Mouse (Mus musculus) hindbrain, embryonic 13.5 days (tissue): ENCODE data around the gene Frmd8. TPM values are rescaled to one million over a fixed set of nuclear protein-coding genes. Genes with fewer than 3 reads are reported as not detected.
A peak's percentile ranks its signal among the peaks of the same experiment; 100 is the strongest.

Experiments used
- ATAC-seq: fragments of 200-750 bp; cut with Nextera tagmentation; 2 replicates; pipeline ENCODE4 v1.8.0; 2017; ENCODE audit warnings: moderate TSS enrichment; ENCODE audit not compliant: low FRiP score
- H3K27ac ChIP-seq: fragments of 300-500 bp; sonication (generic); 2 replicates; pipeline ENCODE4 v1.5.1; 2015; ENCODE audit warnings: inconsistent platforms, mild to moderate bottlenecking, moderate library complexity
- H3K27me3 ChIP-seq: fragments of 300-500 bp; sonication (generic); 2 replicates; pipeline ENCODE4 v1.6.1; 2015; ENCODE audit warnings: mild to moderate bottlenecking, inconsistent platforms
- H3K36me3 ChIP-seq: fragments of 300-500 bp; sonication (generic); 2 replicates; pipeline ENCODE4 v1.6.1; 2015; ENCODE audit warnings: mild to moderate bottlenecking, inconsistent platforms
- H3K4me1 ChIP-seq: fragments of 300-500 bp; sonication (generic); replicated peaks from 2 replicates; pipeline ENCODE4 v1.6.1; 2015; ENCODE audit warnings: inconsistent platforms
- H3K4me2 ChIP-seq: fragments of 300-500 bp; sonication (generic); 2 replicates; pipeline ENCODE4 v1.6.1; 2015; ENCODE audit warnings: inconsistent platforms, mild to moderate bottlenecking, moderate library complexity
- H3K4me3 ChIP-seq: fragments of 300-500 bp; sonication (generic); 2 replicates; pipeline ENCODE4 v1.5.1; 2015; ENCODE audit warnings: mild to moderate bottlenecking, inconsistent platforms
- H3K9ac ChIP-seq: fragments of 300-500 bp; sonication (generic); 2 replicates; pipeline ENCODE4 v1.6.1; 2015; ENCODE audit warnings: mild to moderate bottlenecking, inconsistent platforms
- H3K9me3 ChIP-seq: fragments of 300-500 bp; sonication (generic); 2 replicates; pipeline ENCODE4 v1.6.1; 2016; ENCODE audit warnings: inconsistent platforms
- WGBS: fragments of 180-500 bp; shearing (Covaris S2); methylation state at CpG from one replicate; pipeline ENCODE4 v1.1.7; 2015; 5-methylcytosine and 5-hydroxymethylcytosine counted together
- polyA plus RNA-seq: library from polyadenylated mRNA; unstranded; fragments of >200 nt; fragmentation: Nextera tagmentation; extraction: Ambion mirVana; gene quantifications from 2 replicates; pipeline ENCODE4 v1.2.1, GENCODE M21; 2015

Frmd8 gene
- polyA plus RNA-seq, 1 experiment from 2014 or later, result 19.3 TPM

DNA sequence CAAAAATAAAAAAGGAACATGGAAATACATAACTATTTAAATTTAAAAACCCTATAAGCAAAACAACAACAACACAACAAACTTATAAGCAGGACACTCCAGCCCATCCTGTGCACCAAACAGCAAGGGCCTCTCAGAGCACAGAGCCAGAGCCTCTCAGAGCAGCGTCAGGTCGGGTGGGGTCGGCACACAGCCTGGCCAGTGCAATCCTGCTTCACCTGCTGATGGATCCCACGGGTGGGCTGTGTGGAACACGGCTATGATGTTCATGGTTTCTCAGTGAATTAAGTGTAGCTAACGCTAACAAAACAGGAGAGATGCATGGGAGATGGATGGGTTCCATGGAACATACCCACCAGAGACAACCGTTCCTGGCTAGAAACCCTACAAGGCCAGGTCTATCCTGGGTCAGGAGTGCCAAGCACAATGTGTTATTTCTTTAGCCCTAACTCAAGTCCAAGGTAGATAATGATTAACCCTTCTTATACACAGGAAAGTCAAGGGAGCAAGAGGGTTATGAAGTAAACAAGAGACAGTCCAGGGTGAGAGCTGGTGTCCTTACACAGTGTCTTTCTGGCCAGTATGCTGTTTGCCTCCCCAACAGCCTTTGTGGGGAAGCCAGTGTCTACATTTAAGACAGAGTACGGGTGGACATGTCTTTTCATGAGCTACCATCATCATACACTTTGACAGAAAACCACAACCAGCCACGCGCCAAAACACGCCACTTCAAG lies 43.7 kb downstream of the Frmd8 start:
- no peaks in the 10 kb centered on the region for H3K9me3 ChIP-seq
- H3K4me3 ChIP-seq, result no peak overlapping the region
- no peaks in the 10 kb centered on the region for H3K4me1 ChIP-seq
- no peak for ATAC-seq
- H3K27ac ChIP-seq, result no peak overlapping the region
- H3K9ac ChIP-seq, result no peak overlapping the region
- 91% methylated on average over 11 of the region's 11 CpGs for WGBS
- H3K36me3 ChIP-seq, result no peaks in the 10 kb centered on the region
- no peak overlapping the region for H3K4me2 ChIP-seq
- no peaks in the 10 kb centered on the region for H3K27me3 ChIP-seq

DNA sequence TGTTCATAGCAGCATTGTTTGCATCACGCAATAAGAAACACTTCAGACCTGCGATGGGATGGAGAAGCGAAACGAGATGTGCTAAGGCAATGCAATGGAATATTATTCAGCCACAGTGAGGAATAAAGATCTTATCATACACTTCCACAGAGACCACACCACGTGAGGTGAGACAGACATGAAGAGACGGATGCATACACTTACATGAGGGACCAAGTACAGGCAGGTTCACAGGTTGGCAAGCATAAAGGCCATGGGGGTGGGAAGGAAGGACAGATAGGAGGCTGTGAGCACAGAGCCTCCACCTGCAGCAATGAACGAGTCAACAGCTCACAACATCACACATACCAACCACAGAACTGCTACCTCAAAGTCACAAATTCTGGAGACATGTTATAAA lies 44.3 kb downstream of the Frmd8 start:
- ATAC-seq, result no peak
- Histone ChIP-seq H3K9me3 (no peaks in the 10 kb centered on the region), H3K36me3 (no peaks in the 10 kb centered on the region), H3K4me3 (no peak overlapping the region), H3K9ac (no peak overlapping the region), H3K27me3 (no peaks in the 10 kb centered on the region), H3K27ac (no peak overlapping the region), H3K4me1 (no peaks in the 10 kb centered on the region), H3K4me2 (no peak overlapping the region)
- WGBS, result 95% methylated on average over 7 of the region's 7 CpGs

DNA sequence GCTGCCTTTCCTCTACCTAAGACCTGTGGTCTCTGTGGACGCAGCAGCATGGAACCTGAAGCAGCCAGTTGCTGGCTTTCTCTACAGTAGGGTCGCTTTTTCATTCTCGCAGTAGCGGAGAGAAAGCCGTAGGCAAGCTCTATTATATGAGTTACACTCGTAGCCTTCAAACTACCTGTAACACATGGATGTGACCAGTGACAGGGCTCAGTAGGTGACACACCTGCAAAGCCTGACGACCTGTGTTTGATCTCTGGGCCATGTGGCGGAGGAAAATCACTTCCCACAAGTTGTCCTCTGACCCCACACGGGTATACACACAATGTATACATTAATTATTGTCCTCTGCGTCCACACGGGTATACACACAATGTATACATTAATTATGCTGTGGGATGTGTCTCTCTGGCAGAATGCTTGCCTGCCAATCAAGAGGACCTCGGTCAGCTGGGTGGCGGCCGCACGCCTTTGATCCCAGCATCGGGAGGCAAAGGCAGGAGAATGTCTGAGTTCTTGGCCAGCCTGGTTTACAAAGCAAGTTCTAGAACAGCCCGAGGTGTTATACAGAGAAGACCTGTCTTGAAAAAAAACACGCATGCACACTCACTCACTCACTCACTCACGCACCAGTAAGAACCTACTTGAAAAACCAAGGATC lies 45.0 kb downstream of the Frmd8 start:
- WGBS, result 76% methylated on average over 19 of the region's 19 CpGs
- Histone ChIP-seq H3K4me3 (no peak overlapping the region), H3K4me2 (no peak overlapping the region), H3K9ac (no peak overlapping the region), H3K36me3 (no peaks in the 10 kb centered on the region), H3K27me3 (no peaks in the 10 kb centered on the region), H3K27ac (no peak overlapping the region), H3K9me3 (no peaks in the 10 kb centered on the region), H3K4me1 (no peaks in the 10 kb centered on the region)
- ATAC-seq, result no peak

DNA sequence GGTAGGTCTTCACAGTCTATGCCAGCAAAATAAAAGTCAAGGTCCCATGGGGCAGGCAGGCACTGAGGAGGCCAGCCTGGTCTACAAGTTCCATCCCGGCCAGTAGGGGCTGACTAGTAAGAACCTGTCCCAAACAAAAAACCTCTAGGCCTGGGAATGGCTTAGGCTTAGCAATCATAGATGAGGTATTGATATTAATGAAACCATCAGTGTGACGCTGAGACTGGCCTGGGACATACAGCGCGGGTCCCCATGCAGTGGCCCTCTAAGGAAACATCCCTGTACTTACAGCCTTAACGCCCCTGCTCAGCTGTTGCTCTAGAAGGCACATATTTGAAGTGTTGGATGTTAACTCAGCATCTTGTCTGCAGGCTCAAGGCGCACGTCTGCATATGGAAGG lies 46.2 kb downstream of the Frmd8 start:
- 92% methylated on average over 7 of the region's 7 CpGs for WGBS
- no peaks in the 10 kb centered on the region for H3K9me3 ChIP-seq

DNA sequence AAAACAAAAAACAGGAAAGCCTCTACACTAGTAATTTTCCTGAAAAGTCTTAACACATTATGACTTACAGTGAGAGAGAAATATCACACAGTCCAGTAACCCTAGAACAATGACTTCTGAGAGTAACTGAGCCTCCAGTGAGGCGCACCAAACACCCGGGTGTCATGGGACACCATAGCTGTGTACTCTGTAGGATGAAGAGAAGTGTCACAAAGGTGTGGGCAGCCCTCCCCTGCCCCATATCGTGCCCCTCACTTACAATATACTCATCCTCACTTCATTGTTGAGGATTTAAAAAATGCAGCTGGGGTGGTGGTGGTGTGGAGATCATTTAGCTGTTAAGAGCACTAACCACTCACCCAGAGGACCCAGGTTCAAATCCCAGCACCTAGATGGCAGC lies 46.9 kb downstream of the Frmd8 start:
- peaks cover 15% of the 10 kb centered on the region for H3K4me1 ChIP-seq
- ATAC-seq, result no peak
- H3K9me3 ChIP-seq, result no peaks in the 10 kb centered on the region
- H3K9ac ChIP-seq, result no peak overlapping the region
- H3K36me3 ChIP-seq, result no peaks in the 10 kb centered on the region
- H3K27me3 ChIP-seq, result no peaks in the 10 kb centered on the region
- no peak overlapping the region for H3K27ac ChIP-seq
- H3K4me3 ChIP-seq, result no peak overlapping the region
- H3K4me2 ChIP-seq, result no peak overlapping the region
- WGBS, result 82% methylated on average over 3 of the region's 3 CpGs

More for the DNA sequence above, 46.2 kb downstream of the Frmd8 start:
- Histone ChIP-seq H3K4me1 (peaks cover 7% of the 10 kb centered on the region; the same call in 1 of the 2 replicates), H3K4me3 (no peak overlapping the region), H3K36me3 (no peaks in the 10 kb centered on the region), H3K9ac (no peak overlapping the region), H3K27me3 (no peaks in the 10 kb centered on the region), H3K27ac (no peak overlapping the region), H3K4me2 (no peak overlapping the region)
- ATAC-seq, result no peak

DNA sequence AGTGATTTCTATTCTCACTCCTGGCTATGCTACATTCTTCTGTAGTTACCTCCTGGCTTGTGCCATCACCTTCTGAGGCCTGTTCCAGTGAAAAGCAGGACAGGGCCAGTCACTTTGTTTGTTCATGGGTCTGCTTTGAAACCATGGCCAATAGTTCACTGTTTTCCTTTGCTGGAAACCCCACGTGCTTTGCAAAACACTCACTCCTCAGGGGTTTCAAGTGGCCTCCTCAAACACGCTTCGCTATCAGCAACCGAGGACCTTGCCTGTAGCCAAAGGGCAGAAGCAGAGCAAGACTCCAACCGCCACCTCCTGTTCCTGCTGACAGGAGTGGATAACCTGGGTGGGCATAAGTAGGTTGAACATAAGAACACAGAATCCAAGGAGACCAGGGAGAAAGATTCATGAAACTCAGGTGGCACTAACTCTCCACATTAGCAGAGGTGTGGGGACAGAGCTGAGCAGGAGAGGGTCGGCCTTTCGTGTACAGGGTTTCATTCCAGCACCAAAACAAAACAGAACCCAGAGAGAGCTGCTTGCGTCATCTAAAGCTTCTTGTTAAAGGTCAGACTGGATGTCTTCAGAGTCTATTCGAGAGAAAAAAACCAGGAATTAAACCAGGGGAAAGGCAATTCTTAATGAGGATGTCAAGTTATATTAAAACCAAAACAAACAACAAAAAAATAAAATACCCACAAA lies 47.5 kb downstream of the Frmd8 start:
- no peaks in the 10 kb centered on the region for H3K27me3 ChIP-seq
- peaks cover 20% of the 10 kb centered on the region for H3K4me1 ChIP-seq
- H3K27ac ChIP-seq, result peak overlapping the region; percentile 18; the same call in 1 of the 2 replicates
- no peaks in the 10 kb centered on the region for H3K9me3 ChIP-seq
- H3K4me3 ChIP-seq, result no peak overlapping the region
- H3K4me2 ChIP-seq, result no peak overlapping the region
- WGBS, result 74% methylated on average over 9 of the region's 9 CpGs
- no peaks in the 10 kb centered on the region for H3K36me3 ChIP-seq
- no peak for ATAC-seq
- no peak overlapping the region for H3K9ac ChIP-seq

DNA sequence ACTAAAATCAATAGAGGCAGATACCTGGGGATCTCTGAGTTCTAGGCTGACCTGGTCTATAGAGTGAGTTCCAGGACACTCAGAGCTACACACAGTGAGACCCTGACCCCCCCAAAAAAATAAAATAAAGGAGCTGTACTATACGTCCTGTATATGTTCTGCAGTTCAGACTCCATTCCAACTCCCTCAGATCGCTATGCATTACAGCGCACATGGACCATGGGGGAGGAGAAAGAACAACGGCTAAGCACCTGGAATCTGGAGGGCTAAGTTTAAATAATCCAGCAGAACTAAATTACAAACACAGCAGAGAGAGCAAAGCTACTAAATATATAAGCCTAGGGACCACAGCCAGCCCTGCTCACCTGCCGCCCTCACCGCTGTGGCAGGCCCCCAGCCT lies 48.0 kb downstream of the Frmd8 start:
- Histone ChIP-seq H3K36me3 (no peaks in the 10 kb centered on the region), H3K9ac (no peak overlapping the region), H3K4me1 (peaks cover 26% of the 10 kb centered on the region), H3K9me3 (no peaks in the 10 kb centered on the region), H3K27me3 (no peaks in the 10 kb centered on the region), H3K4me2 (no peak overlapping the region), H3K4me3 (no peak overlapping the region), H3K27ac (peak overlapping the region; percentile 18; the same call in 1 of the 2 replicates)
- WGBS, result 83% methylated on average over 6 of the region's 6 CpGs
- no peak for ATAC-seq

DNA sequence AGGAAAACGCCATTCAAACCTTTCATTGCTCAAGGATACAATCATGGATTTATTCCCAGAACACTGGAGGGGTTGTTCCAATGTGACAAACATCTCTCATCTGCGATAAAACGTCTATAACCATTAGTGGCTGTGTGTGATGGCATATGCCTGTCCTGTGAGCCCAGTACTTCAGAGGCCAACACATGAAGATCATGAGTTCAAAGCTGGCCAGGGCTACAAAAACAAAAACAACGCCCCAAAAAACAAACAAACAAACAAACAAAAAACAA lies 48.4 kb downstream of the Frmd8 start:
- Histone ChIP-seq H3K9ac (no peak overlapping the region), H3K4me1 (peaks cover 29% of the 10 kb centered on the region), H3K9me3 (no peaks in the 10 kb centered on the region), H3K27me3 (no peaks in the 10 kb centered on the region), H3K36me3 (no peaks in the 10 kb centered on the region), H3K4me3 (no peak overlapping the region), H3K27ac (no peak overlapping the region), H3K4me2 (no peak overlapping the region)
- 90% methylated on average over 4 of the region's 4 CpGs for WGBS
- no peak for ATAC-seq

DNA sequence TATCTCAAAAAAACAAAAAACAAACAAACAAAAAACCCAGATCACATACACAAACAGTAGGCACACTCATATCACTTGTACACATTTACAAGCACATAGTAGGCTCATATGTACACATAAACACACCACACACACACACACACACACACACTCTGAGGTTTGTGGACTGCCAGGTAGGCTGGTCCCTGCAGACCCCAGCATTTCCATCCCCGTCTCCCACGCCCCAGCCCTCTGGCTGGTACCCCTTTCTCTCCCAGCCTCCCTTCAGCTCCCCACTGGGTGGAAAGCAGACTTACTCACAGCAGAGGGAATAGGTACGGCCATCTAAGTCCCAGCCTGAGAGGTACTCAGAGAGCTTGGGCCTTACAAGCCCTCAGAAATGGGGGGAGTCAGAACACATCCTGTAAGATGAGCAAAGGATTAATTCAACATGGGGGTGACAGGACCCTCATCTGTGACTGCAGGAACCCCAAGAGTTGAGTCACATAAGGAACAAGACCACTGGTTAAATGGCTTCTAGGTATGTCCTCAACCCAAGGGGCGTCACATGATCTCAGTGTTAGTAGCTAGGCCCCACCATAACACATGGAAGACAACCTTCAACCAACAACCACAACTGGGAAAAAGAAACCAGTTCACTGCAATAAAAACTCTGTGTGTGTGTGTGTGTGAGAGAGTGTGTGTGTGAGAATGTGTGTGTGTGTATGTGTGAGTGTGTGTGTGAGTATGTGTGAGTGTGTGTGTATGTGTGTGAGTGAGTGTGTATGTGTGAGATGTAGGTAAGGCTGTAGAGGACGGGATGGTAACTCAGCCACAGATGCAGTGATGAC lies 49.0 kb downstream of the Frmd8 start:
- no peaks in the 10 kb centered on the region for H3K36me3 ChIP-seq
- no peaks in the 10 kb centered on the region for H3K9me3 ChIP-seq
- H3K4me2 ChIP-seq, result no peak overlapping the region
- H3K27ac ChIP-seq, result no peak overlapping the region
- WGBS, result 84% methylated on average over 5 of the region's 5 CpGs
- H3K9ac ChIP-seq, result no peak overlapping the region
- ATAC-seq, result no peak
- peaks cover 29% of the 10 kb centered on the region for H3K4me1 ChIP-seq
- H3K27me3 ChIP-seq, result no peaks in the 10 kb centered on the region
- no peak overlapping the region for H3K4me3 ChIP-seq

DNA sequence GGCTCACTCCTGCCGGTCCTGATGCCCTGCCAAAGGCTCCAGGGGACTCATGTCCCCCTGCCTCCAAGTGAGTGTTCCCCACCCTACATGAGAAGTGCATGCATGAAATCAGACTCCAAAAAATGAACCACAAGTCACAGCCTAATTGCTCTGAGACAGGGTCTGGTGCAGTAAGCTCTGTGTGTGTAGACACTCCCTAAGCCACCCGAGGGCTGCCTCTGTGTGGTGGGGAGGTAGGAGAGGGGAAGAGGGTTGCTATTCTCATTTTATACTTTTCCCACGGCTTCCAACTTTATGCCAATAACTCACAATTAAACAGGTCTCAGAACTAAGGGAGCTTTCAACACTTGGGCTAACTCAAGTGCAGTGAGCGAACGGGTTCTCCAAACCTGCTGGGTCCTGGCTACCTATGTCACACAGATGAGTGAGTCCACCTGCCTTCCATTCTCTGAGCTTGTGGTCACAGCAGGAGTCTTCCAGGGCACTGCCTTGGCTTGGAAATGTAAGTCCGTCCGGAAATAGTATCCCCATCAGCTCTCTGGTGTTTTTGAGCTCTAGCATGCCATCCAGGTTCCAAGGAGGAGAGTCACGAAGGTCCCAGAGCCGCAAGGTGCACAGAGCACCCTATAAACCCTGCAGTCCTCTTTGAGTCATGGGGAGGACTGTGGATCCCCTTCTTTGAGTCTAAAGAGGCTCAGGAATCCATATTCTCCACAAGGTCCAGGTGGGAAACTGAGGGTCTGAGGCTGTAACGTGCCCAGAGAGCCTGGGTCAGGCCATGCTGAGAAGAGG lies 50.1 kb downstream of the Frmd8 start:
- H3K9me3 ChIP-seq, result no peaks in the 10 kb centered on the region
- no peak overlapping the region for H3K4me2 ChIP-seq
- H3K9ac ChIP-seq, result no peak overlapping the region
- no peaks in the 10 kb centered on the region for H3K27me3 ChIP-seq
- no peak overlapping the region for H3K27ac ChIP-seq
- H3K4me1 ChIP-seq, result peaks cover 29% of the 10 kb centered on the region
- ATAC-seq, result no peak
- no peak overlapping the region for H3K4me3 ChIP-seq
- H3K36me3 ChIP-seq, result no peaks in the 10 kb centered on the region
- WGBS, result 82% methylated on average over 10 of the region's 10 CpGs

DNA sequence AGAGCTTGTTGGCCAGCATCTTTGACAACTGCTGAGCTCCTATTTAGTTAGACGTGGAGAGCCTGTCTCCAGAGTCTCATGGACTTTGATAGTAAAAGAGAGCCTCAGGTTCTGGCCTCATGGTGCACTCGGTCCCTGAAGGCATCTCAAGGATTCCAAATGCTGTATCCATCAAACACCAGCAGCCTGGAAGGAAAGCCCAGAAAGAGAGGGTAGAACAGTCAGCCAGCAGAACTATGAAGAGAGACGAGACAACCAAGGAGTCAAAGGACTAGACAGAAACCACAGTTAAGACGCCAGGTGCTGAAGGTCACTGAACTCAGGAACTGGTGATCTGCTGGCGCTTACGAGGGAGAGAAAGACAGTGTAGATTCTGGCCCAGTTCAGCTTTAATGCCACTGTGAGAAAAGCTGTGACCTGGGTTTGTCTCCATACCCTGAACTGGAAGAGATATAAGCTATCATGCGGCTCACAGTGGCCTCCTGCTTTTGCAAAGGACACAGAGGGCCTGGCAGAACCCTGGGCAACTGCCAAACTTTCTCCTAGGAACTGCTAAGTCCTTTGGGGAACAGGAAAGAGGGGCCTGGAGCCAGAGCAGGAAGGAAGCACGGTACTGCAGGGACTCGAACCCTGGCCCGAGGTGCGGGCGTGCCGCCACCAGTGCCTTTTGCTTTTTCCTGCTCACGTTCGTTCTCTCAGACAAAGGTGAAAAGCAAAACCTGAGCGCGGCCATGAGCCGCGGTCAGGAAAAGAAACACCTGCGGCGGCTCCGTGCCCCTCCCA lies 50.8 kb downstream of the Frmd8 start:
- no peaks in the 10 kb centered on the region for H3K36me3 ChIP-seq
- ATAC-seq, result no peak
- no peak overlapping the region for H3K27ac ChIP-seq
- peaks cover 29% of the 10 kb centered on the region for H3K4me1 ChIP-seq
- no peaks in the 10 kb centered on the region for H3K27me3 ChIP-seq
- 72% methylated on average over 22 of the region's 22 CpGs for WGBS
- H3K9ac ChIP-seq, result no peak overlapping the region
- H3K4me2 ChIP-seq, result no peak overlapping the region
- H3K9me3 ChIP-seq, result no peaks in the 10 kb centered on the region
- H3K4me3 ChIP-seq, result no peak overlapping the region
